Mouse (Mus musculus) c-Kit-positive CD71-negative TER-119-negative erythroid progenitor cells, embryonic 14.5 days (primary cell): ENCODE results near the gene Psmc3.
"Not testable (repeated sequence)": the region's sequence is repeated elsewhere in the genome, so short reads cannot be mapped to it uniquely, and the experiment has no call there.

ENCODE experiments used
- DNase-seq: peaks from one replicate; pipeline ENCODE4 v3.0.0-alpha.2; 2013; ENCODE audit warnings: low read depth

Gene Psmc3

GRCm38 (mm10) chr2:91053934-91054382 lies at the start of gene Psmc3:
Psmc3 (plus strand) TSS chr2:91054009.
- DNase-seq: peak; percentile 82

GRCm38 (mm10) chr2:91008536-91008935 lies 45.3 kb upstream of the Psmc3 start:
- no peak for DNase-seq

GRCm38 (mm10) chr2:91013881-91014280 lies 39.9 kb upstream of the Psmc3 start:
- DNase-seq: no peak

GRCm38 (mm10) chr2:91015386-91015785 lies 38.4 kb upstream of the Psmc3 start:
- DNase-seq: no peak

- no peak for DNase-seq
These were observed 35.6 kb upstream of the Psmc3 start for GRCm38 (mm10) chr2:91018061-91018788.

- no peak for DNase-seq
These were observed 33.9 kb upstream of the Psmc3 start for GRCm38 (mm10) chr2:91019911-91020310.

- not testable (repeated sequence) for DNase-seq
These were observed 31.5 kb upstream of the Psmc3 start for GRCm38 (mm10) chr2:91022266-91022665.

GRCm38 (mm10) chr2:91023131-91023530 lies 30.7 kb upstream of the Psmc3 start:
- DNase-seq: no peak

GRCm38 (mm10) chr2:91023956-91024355 lies 29.9 kb upstream of the Psmc3 start:
- DNase-seq: no peak

GRCm38 (mm10) chr2:91025081-91025516 lies 28.7 kb upstream of the Psmc3 start:
- no peak for DNase-seq

- DNase-seq: no peak
These were observed 27.3 kb upstream of the Psmc3 start for GRCm38 (mm10) chr2:91026491-91026890.

GRCm38 (mm10) chr2:91027391-91028214 lies 26.2 kb upstream of the Psmc3 start:
- no peak for DNase-seq

- DNase-seq: no peak
These were observed 22.6 kb upstream of the Psmc3 start for GRCm38 (mm10) chr2:91031216-91031615.

- DNase-seq: no peak
These were observed 20.8 kb upstream of the Psmc3 start for GRCm38 (mm10) chr2:91033000-91033399.

GRCm38 (mm10) chr2:91035385-91035784 lies 18.4 kb upstream of the Psmc3 start, which contains the start of gene Rapsn:
Rapsn (plus strand) TSS chr2:91035620.
- no peak for DNase-seq

GRCm38 (mm10) chr2:91041786-91042185 lies 12.0 kb upstream of the Psmc3 start:
- no peak for DNase-seq

GRCm38 (mm10) chr2:91042651-91043398 lies 11.0 kb upstream of the Psmc3 start:
- DNase-seq: peak; percentile 42

- no peak for DNase-seq
These were observed 9.1 kb upstream of the Psmc3 start for GRCm38 (mm10) chr2:91044727-91045126.

- DNase-seq: not testable (repeated sequence)
These were observed 8.0 kb upstream of the Psmc3 start for GRCm38 (mm10) chr2:91045805-91046204.

GRCm38 (mm10) chr2:91047359-91047758 lies 6.5 kb upstream of the Psmc3 start:
- no peak for DNase-seq

- no peak for DNase-seq
These were observed 1.9 kb upstream of the Psmc3 start for GRCm38 (mm10) chr2:91051917-91052316.

GRCm38 (mm10) chr2:91052752-91053151 lies 1.1 kb upstream of the Psmc3 start:
- no peak for DNase-seq
